Mouse (Mus musculus): Measurements from ENCODE around the gene Ndufs4.
A peak's percentile ranks its signal among the peaks of the same experiment; 100 is the strongest.
"Not testable (repeated sequence)": the region's sequence is repeated elsewhere in the genome, so short reads cannot be mapped to it uniquely, and the experiment has no call there.

The Ndufs4 gene

DNA sequence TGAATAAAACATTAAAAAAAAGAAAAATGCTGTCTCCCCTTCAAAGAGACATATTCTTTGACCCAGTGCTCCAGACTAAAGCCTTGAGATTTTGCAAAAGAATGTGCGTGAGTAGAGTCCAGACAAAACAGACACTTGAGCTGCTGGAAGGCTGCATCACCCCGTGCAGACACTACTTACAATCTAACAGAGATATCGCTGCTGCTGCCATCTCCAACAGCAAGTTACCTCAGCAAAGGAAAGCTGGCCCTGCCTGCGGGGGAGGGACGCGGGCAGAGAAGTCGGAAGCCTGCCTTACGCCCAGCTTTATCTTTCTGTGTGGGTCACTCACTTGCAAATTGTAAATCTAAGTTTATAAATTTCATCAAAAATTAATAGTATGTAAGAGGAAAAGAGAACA is 45.1 kb downstream of the Ndufs4 start:
- DNase-seq (ENCODE audit: low read depth) = no peak

DNA sequence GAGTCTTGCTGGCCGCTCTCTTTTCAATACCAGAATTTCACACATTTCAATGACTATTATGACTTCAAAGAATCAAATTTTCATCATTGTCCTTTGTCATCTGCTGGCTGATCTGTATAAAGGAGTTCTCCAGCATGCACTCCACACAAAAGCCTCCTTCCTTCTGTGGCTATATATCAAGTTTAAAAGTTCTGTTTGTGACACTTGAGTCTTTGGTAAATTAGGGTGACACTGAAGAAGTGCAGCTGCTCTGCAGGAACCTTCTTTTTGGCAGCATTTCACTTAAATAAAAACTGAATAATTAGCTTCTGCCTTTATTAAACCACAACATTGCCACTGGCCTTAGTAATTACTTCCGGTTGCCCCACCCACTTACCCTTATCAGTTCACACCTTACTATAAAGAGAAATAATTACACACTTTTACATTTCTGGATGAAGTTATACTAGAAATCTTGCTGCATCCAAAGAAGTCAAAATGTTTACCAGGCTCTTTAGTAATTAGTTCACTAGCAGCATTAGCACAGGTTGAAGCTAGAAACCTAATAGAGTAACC is 68.1 kb downstream of the Ndufs4 start:
- no peak for DNase-seq (ENCODE audit: low read depth)

DNA sequence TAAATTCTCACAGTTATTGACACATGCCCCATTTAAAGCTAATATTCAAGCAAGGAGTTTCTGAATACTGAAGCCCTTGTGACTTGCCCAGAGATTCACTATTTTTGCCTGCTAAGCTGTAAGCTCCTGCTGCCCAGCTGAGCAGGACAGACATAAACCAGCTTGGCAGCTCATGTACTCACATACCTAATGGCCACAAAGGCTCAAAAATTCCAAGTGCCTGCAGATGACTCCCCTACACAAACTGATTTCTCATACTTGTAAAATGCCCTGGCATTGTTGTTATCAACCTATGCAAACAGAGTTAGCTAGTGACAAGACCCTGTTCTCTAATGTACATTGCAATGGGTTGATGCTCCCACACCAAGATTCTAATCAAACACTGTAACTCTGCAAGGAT is 68.9 kb downstream of the Ndufs4 start:
- peak; percentile 7 for DNase-seq (ENCODE audit: low read depth)

DNA sequence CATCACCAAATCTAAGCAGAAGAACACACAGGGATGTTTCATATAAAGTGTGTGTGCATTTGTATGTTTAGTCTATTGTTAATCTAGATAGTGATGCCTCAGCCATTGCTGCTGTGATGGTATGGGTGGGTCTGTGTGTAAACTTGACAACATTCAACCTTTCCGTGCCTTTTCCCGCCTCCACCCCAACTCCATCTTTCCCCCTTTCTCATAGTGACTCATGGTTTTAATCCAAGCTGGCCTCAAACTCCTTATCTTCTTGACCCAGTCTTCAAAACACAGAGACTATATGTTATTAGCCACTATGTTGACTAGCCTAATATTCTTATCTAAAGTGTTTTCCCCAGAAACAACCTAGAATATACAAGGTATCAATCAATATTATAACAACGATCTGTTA is 72.7 kb downstream of the Ndufs4 start:
- no peak for DNase-seq (ENCODE audit: low read depth)

DNA sequence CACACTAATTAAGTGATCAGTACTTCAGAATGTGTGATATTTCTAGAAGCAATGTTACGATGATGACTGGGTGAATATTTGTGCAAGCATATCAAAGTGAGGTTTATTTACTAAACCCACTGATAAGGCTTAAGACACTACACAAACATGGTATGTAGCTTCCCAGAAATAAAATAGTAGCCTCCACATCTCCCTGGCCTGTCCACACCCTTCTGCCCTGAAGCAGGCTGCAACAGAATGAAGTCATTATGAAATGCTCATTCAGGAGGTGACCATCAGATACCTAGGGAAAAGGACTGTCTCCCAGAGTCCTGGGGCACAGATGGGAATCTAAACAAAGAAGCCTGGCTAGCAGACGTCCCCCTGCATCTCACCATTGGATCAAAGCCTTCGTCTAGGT is 73.1 kb downstream of the Ndufs4 start:
- DNase-seq (ENCODE audit: low read depth) = no peak

DNA sequence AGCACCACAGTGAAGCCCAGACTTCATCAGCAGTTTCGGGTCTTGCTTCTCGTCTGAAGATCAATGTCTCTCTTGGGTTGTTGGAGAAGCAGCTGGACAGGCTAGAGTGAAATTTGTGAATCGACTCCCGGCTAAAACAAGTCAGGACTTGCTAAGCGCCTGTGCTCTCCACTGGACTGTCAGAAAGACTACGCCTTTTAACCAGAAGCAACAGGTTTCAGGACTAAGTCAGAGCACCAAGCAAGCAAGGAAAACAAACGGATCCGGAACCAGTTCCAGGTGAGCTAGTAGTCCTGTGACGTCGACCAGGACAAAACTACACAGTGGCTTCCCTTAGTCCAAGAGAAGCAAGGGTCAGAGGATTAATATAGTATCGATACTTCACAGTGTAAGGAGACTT is 77.5 kb downstream of the Ndufs4 start:
- no peak for DNase-seq (ENCODE audit: low read depth)

DNA sequence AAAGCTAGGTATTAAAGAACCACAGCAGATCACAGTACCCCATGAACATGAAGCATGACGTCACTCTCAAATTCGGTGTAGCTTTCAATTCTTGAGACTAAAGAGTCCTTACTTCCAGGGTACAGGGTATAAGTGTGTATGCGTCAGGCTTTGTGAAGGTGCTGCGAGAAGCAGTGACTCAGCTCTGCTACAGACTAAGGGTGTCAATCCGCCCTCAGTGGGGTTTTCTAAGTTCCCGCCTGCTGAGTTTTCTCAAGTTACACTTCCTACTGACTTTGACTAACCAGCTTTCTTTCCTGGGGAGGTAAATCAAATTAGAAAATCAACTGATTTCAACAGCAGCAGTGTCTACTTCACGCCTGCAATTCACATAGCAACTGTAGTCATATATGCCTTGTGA is 83.4 kb downstream of the Ndufs4 start:
- no peak for DNase-seq (ENCODE audit: low read depth)

DNA sequence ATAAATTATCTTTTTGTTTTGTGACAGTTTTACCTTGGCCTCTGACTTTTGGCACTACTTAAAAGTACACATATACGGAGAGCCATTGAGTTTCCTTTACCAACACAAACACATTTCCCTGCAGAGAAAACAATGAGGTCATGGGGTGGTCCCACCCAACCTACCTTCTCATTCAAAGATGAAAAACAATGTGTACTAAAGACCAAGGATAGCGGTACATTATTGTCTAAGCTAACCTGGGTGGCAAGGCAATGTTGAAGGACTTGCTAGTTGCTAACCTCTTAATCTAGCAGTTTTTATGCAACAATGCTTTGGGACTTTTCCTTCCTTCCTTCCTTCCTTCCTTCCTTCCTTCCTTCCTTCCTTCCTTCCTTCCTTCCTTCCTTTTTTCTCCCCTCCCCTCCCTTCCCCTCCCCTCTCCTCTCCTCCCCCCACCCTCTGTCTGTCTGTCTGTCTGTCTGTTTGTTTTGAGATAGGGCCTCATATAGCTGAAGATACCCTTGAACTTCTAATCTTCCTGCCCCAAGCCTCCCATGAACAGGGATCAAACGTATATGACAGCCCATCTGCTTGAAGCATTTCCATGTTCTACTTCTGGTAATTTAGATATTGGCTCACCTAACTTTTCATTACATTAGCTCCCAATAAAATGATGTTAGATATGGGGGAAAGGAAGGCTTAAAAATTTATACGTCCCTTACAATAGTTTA is 84.4 kb downstream of the Ndufs4 start:
- DNase-seq (ENCODE audit: low read depth) = no peak

DNA sequence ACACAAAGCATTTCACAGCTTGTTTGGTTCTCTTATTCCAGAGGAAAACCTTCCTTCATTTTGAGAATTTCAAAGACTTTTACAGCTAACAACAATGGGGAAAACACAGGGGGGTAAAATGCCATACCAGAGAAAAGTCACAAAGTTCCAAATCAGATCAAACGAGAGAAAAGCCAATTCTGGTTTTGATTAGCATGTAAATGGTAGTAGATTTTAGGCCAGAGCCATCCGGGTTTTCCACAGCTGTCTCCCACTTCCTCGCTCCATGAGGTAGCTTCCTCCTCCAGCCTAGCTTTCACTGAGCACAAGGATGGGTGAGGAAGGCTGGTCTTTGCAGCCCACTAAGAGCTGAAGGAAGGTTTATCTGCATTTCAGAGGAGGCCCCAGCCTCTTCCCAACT is 90.3 kb downstream of the Ndufs4 start:
- DNase-seq (ENCODE audit: low read depth) = no peak

DNA sequence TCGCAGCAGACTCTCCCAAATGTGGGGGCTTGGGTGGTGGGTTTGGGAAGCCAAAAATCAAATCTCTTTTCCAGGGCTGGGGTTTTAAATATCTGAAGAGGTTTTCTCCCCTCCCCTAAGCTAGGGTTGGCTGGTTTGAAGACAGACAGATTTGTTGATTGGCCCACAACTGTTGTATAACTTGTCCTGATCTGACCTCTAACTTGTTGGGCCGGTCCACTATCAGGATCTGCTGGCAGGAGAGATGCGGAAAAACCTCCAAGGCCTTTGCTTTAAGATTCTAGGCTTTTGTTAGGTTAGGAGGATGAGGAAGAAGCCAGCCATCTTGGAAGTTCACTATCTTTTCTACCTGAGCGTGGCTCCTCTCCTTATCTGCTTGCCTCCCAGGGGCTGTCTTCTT is 91.5 kb downstream of the Ndufs4 start:
- no peak for DNase-seq (ENCODE audit: low read depth)

DNA sequence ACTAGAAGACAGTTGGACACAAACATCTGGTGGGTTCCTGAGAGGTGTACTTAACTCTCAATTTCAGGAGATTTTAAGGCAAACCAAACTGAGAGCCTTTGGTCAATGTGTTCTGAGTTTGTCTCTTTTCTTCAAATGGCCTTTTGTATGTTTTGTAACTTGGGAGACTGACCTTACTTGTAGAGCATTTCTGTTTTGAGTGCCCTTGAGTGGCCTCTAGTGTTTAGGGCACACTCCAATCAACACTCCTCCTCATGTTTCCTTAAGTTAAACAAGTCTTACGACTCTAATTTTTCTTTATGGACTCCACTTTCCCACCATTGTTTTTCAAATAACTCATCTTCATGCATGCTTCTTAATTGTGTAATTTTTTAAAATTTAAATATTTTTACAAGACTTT is 98.6 kb downstream of the Ndufs4 start:
- DNase-seq (ENCODE audit: low read depth) = no peak

DNA sequence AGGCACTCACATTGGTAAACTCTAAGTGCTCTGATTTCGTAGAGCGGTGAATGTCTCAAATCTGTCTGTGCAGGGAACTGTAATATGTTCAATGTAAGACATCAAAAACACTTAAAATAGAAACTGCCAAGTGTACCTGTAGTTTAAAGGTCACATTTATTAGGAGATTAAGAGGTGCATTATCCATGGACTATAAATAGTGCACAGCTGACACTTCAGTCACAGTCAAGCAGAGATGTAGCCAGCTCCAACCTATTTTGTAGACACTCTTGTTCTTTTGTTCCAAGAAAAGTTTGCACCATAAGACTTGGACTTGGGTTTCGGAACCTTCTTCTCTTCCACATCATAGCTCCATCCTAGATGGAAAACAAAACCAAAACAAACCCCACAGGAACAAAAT is 99.5 kb downstream of the Ndufs4 start:
- no peak for DNase-seq (ENCODE audit: low read depth)

DNA sequence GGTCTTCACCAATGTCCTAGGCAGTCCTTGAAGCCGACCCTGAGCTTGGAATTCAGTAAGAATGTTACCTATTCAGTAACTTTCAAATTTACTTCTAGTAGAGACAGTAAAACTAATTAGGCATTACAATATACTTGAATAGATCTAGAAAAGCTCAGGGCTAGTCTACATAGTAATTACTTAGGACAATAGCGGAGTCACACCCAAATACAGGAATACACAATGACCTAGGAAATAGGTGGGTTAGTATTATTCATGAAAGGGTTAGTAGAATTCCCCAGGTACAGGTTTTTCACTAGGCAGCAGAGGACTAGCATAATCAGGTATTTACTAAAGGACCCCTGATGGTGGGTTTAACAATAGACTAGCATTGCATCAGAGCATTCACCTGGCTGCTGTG is 109.4 kb downstream of the Ndufs4 start:
- DNase-seq (ENCODE audit: low read depth) = not testable (repeated sequence)

DNA sequence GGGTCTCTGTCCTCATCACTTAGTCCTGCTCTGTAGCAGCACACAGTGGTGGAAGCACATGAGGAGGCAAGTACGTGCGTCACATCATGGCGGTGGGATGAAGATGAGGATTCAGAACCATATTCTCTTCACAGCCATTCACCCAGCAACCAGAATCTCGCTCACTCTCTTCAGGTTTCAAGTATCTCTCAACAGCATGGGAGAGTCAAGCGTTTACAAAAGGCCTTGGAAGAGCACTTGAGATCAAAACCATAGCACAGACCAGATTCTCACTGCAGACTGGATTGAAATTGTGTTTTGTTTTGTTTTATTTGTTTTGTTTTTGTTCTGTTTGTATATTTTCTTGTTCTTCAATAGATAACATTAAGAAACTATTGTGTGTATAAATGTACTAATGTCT is 110.8 kb downstream of the Ndufs4 start:
- no peak for DNase-seq (ENCODE audit: low read depth)

DNA sequence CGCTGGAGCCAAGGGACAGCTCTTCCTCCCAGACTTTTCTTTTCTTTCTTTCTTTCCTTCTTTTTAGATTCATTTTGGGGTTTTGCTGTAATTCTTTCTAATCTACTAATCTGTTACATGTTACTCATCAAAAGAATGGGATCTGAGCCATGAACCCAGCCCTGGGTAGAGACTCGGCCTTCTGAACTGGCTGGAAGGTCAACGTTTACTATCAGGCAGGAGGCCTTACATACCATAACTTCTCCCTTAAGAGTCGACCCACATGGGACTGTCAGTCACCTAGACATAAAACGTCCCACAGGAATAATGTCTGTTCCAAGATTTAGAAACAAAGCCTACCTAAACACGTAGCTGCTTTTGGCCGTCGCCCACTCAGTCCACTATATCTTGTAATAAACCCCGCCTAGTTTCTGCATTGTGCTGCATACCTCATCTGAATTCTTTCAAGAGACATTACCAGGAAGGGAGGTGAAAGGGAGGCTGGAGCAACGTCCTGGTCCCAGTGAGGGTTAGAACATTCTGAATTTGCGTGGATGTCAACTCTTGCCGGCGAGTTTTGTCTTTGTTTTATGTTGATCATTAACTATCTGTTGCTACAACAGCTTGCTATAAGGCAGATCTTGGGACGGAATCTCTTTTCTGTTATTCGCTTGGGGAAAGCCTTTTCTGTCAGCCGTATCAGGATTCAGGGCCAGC is 116.5 kb downstream of the Ndufs4 start:
- DNase-seq (ENCODE audit: low read depth) = no peak

DNA sequence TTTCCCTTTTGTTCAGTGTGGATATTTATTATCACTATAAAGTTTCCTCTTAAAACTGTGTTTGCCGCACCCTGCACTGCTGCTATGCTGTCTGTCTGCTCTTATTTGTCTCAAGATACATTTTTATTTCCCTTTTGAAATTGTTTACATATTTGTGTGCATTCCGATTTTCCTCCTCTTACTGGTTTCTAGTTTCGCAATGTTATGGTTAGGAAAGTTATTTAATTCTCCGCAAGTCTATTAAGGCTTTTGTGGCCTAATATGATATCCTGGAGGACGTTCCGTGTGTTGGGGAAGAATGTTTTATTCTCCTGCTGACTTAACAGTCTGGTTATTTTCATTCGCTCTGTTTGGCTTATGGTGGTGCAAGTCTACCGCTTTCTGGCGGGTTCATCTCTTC is 120.3 kb downstream of the Ndufs4 start:
- no peak for DNase-seq (ENCODE audit: low read depth)

DNA sequence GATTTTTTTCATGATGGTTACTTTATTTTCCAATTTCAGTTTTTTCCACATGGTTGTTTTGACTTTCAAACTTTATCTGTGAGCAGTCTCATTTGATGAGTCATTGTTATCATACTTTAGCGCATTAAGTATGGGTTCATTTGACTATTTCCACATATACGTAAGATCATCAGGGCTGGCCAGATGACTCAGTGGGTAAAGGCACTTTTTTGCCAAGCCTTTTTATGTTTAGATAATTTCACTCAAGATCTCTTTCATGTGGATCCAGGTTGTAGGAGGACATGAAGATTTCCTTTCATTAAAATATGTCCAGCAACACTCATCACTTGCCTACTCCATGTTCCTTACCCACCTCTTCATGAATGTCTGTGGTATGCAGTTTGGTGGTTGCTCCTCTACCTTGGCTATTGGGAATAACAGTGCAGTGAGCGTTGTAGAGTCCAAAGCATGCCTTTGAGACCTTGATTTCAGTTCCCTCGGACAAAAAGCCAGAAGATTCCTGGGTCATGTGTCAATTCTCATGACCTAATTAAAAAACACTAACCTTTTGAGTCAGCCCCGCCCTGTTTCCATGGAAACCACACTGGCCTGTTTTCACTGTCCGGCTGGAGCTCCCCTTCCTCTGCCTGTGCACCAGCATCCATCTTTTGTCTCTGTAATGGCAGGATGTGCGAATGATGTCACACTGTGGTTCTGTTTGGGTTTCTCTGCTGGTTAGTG is 127.4 kb downstream of the Ndufs4 start:
- DNase-seq (ENCODE audit: low read depth) = no peak

DNA sequence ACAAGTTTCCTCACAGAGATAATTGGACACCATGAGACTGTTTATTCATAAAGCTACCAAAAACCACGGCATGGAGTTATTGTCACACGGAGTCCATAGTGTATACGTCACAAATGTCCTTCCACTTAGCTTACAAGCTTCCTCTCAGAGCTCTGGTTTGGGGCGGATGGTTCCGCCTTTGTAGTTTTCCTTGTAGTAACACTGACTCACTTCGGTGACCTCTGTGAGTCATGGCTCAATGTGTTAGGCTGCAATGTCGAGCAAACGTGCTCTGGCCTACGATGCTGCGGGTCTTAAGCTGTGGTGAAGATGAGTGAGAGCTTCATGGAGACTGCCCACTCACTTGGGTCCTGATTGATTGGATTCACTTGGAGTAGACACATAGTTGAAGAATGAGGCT is 133.4 kb downstream of the Ndufs4 start:
- DNase-seq (ENCODE audit: low read depth) = no peak

Measured in fibroblast of lung, adult 2 months (primary cell).